Mouse (Mus musculus) kidney, adult 2 months (tissue): ENCODE data around the gene Wwox. TPM values are rescaled to one million over a fixed set of nuclear protein-coding genes. Genes with fewer than 3 reads are reported as not detected.

Source experiments
- DNase-seq: peaks from one replicate; pipeline ENCODE4 v3.0.0; 2021
- H3K27ac ChIP-seq: fragments of 200-500 bp; 2 replicates; pipeline ENCODE4 v1.5.1; 2012; ENCODE audit warnings: low read depth, low read length, control low read depth, inconsistent platforms; ENCODE audit not compliant: insufficient read depth
- H3K27me3 ChIP-seq: fragments of 200-500 bp; replicated peaks from 2 replicates; pipeline ENCODE4 v1.6.1; 2012; ENCODE audit warnings: mild to moderate bottlenecking, moderate library complexity, low read length, inconsistent platforms; ENCODE audit not compliant: control insufficient read depth, insufficient read depth
- H3K36me3 ChIP-seq: fragments of 200-500 bp; 2 replicates; pipeline ENCODE4 v1.6.1; 2012; ENCODE audit warnings: mild to moderate bottlenecking, moderate library complexity, low read length, inconsistent platforms; ENCODE audit not compliant: control insufficient read depth, insufficient read depth
- H3K4me1 ChIP-seq: fragments of 200-500 bp; 2 replicates; pipeline ENCODE4 v1.6.1; 2011; ENCODE audit warnings: low read length; ENCODE audit not compliant: control insufficient read depth, insufficient read depth
- H3K4me3 ChIP-seq: fragments of 200-500 bp; 2 replicates; pipeline ENCODE4 v1.5.1; 2011; ENCODE audit warnings: mild to moderate bottlenecking, low read depth, low read length, control low read depth; ENCODE audit not compliant: insufficient read depth
- CTCF ChIP-seq: fragments of 200-500 bp; conservative IDR thresholded peaks from 2 replicates; pipeline ENCODE4 v1.5.1; 2011; ENCODE audit warnings: low read depth, mild to moderate bottlenecking, control low read depth, low read length, moderate library complexity, mixed read lengths; ENCODE audit not compliant: insufficient read depth, insufficient read length
- POLR2A ChIP-seq: fragments of 200-500 bp; IDR thresholded peaks from one replicate; pipeline ENCODE4 v1.6.1; 2011; ENCODE audit warnings: low read depth, low read length, control low read depth
- WGBS: fragments of 180-500 bp; shearing (Covaris S2); methylation state at CpG from one replicate; pipeline ENCODE4 v1.1.7; 2018; 5-methylcytosine and 5-hydroxymethylcytosine counted together
- polyA plus RNA-seq: library from polyadenylated mRNA; depleted of rRNA; stranded (reverse); fragments of >200 nt; gene quantifications from 2 replicates; pipeline ENCODE4 v1.2.3, GENCODE M21; 2012

The Wwox gene
- polyA plus RNA-seq, 1 experiment, result 15.3 TPM

DNA sequence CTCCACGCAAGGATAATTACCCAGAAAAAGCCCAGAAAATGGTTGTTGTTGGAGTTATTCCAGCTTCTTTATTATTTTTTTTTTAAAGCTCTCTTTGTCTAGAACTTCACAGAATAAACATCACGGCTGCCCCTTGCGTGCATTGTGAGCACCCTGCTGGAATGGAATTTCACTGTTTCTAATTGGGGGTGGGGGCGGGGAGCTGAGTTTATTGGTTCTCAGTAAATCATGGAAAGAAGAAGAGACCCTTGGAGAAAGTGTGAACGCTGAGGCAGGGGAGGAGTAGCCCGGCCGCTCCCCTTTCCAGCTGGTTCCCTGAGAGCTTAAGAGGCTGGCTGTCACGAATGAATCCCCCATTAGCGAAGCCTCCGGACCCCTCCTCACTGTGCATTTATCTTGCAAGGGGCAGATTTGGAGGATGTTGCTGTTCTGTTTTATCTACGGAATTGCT is 436.7 kb downstream of the Wwox start:
- no peak for DNase-seq
- 54% methylated on average over 11 of the region's 11 CpGs for WGBS
- TF ChIP-seq CTCF (no peak), POLR2A (no peak)
- Histone ChIP-seq H3K36me3 (no peaks in the 10 kb centered on the region), H3K4me1 (no peaks in the 10 kb centered on the region), H3K27ac (no peak overlapping the region), H3K27me3 (no peaks in the 10 kb centered on the region), H3K4me3 (no peak overlapping the region)

DNA sequence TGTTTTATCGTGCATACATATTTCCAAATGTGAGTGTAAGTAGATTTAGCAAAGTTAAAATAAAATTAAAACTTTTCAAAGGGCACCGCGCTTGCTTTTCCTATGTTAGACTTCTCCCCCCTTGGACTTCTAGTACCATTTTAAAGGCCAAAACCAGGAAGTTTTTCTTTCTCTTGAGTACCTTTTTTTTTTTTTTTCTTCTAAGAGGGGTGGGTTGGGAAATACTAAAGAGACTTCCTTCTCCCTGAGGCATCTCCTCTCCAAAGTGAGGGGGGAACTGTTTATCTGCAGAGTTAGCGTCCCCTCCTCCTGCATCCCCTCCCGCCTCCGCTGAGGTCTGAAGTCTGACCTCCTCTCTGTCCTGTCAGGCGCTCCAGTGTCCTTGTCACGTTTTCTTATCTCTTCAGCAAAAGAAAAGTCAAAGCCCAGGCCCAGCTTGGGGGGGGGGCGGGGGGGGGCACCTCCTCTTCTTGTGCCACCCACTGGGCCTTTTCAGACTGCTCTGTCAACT is 437.3 kb downstream of the Wwox start:
- WGBS, result 61% methylated on average over 9 of the region's 9 CpGs
- DNase-seq, result no peak
- no peak overlapping the region for H3K4me3 ChIP-seq
- H3K4me1 ChIP-seq, result 0 out of 2 replicates have a peak, but pooled peaks cover 4% of the 10 kb centered on the region
- no peak overlapping the region for H3K27ac ChIP-seq
- no peaks in the 10 kb centered on the region for H3K36me3 ChIP-seq
- no peaks in the 10 kb centered on the region for H3K27me3 ChIP-seq
- TF ChIP-seq POLR2A (no peak), CTCF (no peak)

DNA sequence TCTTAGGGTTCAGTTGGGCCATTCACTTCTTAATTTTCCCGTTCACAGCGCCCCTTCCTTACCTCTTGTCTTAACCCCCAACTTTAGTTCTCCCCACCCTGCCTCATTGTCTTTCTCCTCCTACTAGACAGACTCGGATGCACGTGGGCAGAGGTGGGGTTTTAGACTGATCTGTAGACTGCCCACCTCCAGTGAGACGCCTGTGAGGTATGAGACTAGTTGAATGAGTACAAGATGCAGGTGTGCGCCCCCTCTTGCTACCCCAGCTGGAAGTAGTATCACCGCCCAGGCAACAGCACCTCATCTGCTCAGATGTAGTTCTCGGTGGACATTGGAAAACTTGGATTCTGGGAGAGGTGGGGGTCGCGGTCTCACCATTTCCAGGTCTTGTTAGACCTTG is 437.8 kb downstream of the Wwox start:
- Histone ChIP-seq H3K36me3 (no peaks in the 10 kb centered on the region), H3K4me3 (no peak overlapping the region), H3K4me1 (0 out of 2 replicates have a peak, but pooled peaks cover 4% of the 10 kb centered on the region), H3K27me3 (no peaks in the 10 kb centered on the region), H3K27ac (no peak overlapping the region)
- WGBS, result 91% methylated on average over 10 of the region's 10 CpGs
- TF ChIP-seq CTCF (no peak), POLR2A (no peak)
- no peak for DNase-seq

DNA sequence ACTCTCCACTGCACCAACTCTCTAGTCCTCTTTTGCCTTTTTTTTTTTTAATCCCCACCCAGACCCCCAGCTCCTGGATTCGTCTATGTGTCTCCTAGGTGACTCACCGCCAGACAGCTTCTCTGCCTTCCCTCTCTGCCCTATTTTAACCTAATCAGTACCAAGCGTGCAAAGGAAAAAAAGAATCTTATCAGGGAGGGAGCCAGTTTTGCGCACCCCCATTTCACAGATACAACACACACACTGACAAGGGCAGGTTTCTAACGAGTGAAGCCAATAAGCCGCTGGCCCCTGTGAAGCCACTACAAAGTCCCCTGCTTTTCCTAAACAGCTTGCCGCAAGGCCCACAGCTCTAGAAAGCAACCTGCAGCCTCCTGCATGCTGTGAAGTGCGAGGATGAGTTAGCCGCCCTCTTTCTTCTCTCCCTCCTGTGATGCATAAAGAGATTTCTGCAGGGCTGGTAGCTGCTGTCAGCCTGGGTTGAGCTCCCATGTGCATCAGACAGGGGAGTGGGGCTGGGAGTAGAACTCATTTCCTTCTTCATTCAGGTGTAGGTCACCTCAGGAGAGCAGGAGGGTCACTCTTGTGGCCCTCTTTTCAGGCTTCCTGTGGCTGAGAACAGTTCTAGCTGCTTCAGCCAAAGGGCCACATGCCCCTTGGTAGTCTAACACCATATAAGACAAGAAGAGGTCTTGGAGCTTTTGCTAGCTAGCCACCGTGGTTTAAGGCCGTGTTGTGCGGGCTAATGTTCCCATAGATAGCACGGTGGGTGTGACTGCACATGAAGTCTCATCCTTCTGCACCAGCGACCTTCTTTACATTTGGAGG is 439.2 kb downstream of the Wwox start:
- TF ChIP-seq POLR2A (no peak), CTCF (no peak)
- WGBS, result 91% methylated on average over 14 of the region's 14 CpGs
- H3K27me3 ChIP-seq, result no peaks in the 10 kb centered on the region
- no peak for DNase-seq
- no peak overlapping the region for H3K27ac ChIP-seq
- H3K4me1 ChIP-seq, result 0 out of 2 replicates have a peak, but pooled peaks cover 4% of the 10 kb centered on the region
- H3K36me3 ChIP-seq, result no peaks in the 10 kb centered on the region
- H3K4me3 ChIP-seq, result no peak overlapping the region

DNA sequence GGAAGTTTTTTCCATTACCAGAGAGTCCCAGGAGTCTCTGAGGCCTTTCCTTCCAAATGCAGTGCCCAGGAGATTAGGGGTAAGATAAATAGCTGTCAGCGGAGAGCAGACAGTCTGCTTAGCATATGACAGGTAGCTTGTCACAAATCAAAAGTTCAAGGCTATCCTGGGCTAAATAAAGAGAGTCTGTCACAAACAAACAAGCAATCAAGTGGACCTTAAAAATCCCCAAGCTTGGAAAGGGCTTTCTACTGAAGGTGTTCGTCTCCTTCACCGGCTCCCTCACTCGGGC is 439.8 kb downstream of the Wwox start:
- TF ChIP-seq POLR2A (no peak), CTCF (no peak)
- H3K4me1 ChIP-seq, result 0 out of 2 replicates have a peak, but pooled peaks cover 4% of the 10 kb centered on the region
- WGBS, result 92% methylated on average over 4 of the region's 4 CpGs
- H3K27me3 ChIP-seq, result no peaks in the 10 kb centered on the region
- H3K36me3 ChIP-seq, result no peaks in the 10 kb centered on the region
- H3K27ac ChIP-seq, result no peak overlapping the region
- DNase-seq, result no peak
- H3K4me3 ChIP-seq, result no peak overlapping the region

DNA sequence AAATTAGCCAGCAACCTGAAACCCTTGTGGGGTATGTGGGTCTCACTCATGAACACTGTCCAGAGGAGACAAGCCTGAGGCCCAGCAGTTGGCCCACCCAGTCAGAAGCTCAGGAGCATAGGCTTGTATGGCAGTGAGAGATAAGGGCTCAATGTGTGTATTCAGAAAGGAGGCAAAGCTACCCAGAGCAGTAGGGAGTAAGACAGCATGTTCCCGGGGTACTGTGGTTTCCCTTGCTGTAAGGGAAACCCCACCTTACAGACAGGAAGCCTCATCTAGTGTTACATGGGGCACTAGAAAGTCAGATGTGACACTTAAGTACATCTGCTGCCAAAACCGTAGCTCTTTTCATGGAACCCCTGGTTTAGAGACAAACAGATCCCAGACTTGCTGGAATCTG is 440.2 kb downstream of the Wwox start:
- no peak for TF ChIP-seq CTCF
- TF ChIP-seq POLR2A, result no peak
- Histone ChIP-seq H3K4me1 (0 out of 2 replicates have a peak, but pooled peaks cover 4% of the 10 kb centered on the region), H3K36me3 (no peaks in the 10 kb centered on the region), H3K4me3 (no peak overlapping the region), H3K27me3 (no peaks in the 10 kb centered on the region), H3K27ac (no peak overlapping the region)
- DNase-seq, result no peak
- 61% methylated on average over 2 of the region's 2 CpGs for WGBS

DNA sequence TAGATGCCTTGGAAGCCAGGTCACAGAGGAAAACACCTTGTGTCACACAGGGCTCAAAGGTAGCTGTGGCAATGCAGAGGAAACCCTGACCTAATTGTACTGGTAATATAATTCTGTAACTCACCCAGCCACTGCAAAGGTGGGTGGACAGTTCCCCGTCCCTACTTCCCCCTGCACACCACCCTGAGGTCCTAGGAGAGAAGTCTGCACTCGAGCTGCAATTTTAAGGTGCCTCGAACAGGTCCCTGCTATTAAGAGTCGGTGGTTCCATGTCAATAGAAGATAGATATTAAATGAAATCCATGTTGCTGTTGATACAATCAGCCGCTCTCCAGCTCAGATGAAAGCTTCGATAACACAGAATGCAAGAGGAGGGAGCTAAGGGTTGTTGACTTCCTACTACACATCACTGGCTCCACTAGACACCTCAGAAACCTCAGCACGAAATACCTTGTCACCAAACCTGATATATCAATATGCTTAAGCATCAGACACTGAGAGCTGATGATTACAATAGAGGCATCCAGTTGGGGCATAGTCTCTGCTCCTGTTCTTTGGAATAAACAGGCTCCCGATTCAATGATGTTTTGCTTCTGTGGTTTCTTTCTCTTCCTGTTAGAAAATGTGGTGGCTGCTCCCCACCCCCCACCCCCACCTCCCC is 441.1 kb downstream of the Wwox start:
- Histone ChIP-seq H3K4me3 (no peak overlapping the region), H3K27ac (no peak overlapping the region), H3K27me3 (no peaks in the 10 kb centered on the region), H3K4me1 (0 out of 2 replicates have a peak, but pooled peaks cover 4% of the 10 kb centered on the region), H3K36me3 (no peaks in the 10 kb centered on the region)
- no peak for DNase-seq
- TF ChIP-seq POLR2A, result no peak
- no peak for TF ChIP-seq CTCF
- 70% methylated on average over 8 of the region's 8 CpGs for WGBS
